Mouse (Mus musculus) B cell, adult 62 days (primary cell): ENCODE data around the gene Olfr126. TPM values are rescaled to one million over a fixed set of nuclear protein-coding genes. Genes with fewer than 3 reads are reported as not detected.

Experiments used
- total RNA-seq: library from RNA; stranded (reverse); gene quantifications from 4 replicates; pipeline ENCODE4 v1.2.4, GENCODE M21; 2023

Gene Olfr126
- total RNA-seq: not detected in 4 replicates

DNA sequence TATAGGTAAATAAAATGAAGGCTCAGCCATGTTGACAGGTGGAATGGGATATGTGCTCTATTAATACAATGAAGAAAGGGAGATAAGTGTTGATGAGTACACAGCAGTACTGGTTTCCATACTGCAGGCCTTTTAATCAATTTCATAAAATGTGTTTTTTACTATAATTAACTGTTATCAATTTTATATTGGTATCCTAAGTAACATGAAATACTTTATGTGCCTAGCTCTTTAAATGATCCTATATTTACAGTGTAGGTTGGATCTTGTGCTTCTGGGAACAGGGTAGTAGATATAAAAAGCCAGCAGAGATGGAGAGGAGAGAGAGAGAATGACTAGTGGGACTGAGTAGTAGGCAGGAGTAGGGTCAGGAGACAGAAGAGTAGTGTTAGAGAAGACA is at the start of gene Olfr126:
Olfr126 (plus strand) TSS at position 301 of the 400 bp plus-strand sequence.

GRCm38 (mm10) chr17:37799588-37799987 is 47.7 kb upstream of the Olfr126 start, which contains the start of gene Olfr124:
Gene Olfr124, plus strand, starts transcription at chr17:37799888.

DNA sequence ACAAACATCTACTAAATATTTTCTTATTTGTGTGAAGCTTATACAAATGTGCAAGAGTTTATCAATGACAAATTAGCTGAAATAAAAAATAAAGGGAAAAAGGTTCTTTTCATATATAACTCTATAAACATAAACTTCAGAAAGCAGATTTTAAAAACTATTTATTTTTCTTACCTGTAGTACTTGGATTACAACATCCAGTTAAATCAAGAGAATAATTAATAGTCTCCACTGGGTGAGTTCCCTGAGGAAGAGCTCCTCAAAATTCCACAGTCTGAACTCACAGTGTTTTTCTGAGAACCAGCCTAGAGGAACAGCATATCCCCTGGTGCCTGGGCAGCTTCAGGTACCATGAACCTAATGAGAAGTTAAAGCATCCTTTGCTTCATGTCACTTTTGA is 14.6 kb upstream of the Olfr126 start, which contains the start of gene Olfr125:
Olfr125 (plus strand) TSS at position 301 of the 400 bp plus-strand sequence.

GRCm38 (mm10) chr17:37900137-37900536 is 52.9 kb downstream of the Olfr126 start, which contains the start of gene Olfr127:
Gene Olfr127, plus strand, starts transcription at chr17:37900437.

Other genes with a start within 250 kb of the Olfr126 start
- gene Olfr115, start 220.4 kb upstream of the Olfr126 start, total RNA-seq: not detected in 4 replicates
- not detected in 4 replicates for gene Olfr116, start 220.3 kb upstream of the Olfr126 start, total RNA-seq
- not detected in 4 replicates for gene Olfr117, start 183.7 kb upstream of the Olfr126 start, total RNA-seq
- not detected in 4 replicates for gene Olfr118, start 180.5 kb upstream of the Olfr126 start, total RNA-seq
- gene Olfr119, start 150.9 kb upstream of the Olfr126 start, total RNA-seq: not detected in 4 replicates
- gene Olfr120, start 125.7 kb upstream of the Olfr126 start, total RNA-seq: not detected in 4 replicates
- not detected in 4 replicates for gene Olfr121, start 98.6 kb upstream of the Olfr126 start, total RNA-seq
- not detected in 4 replicates for gene Olfr122, start 78.9 kb upstream of the Olfr126 start, total RNA-seq
- gene Olfr123, start 54.0 kb upstream of the Olfr126 start, total RNA-seq: not detected in 4 replicates
- not detected in 4 replicates for gene Olfr124, start 47.6 kb upstream of the Olfr126 start, total RNA-seq
- not detected in 4 replicates for gene Olfr125, start 14.5 kb upstream of the Olfr126 start, total RNA-seq
- not detected in 4 replicates for gene Olfr127, start 53.0 kb downstream of the Olfr126 start, total RNA-seq
- not detected in 4 replicates for gene Olfr128, start 73.1 kb downstream of the Olfr126 start, total RNA-seq
- not detected in 4 replicates for gene Olfr761, start 105.6 kb downstream of the Olfr126 start, total RNA-seq
- gene Olfr129, start 212.6 kb downstream of the Olfr126 start, total RNA-seq: not detected in 4 replicates
- gene Olfr130, start 216.4 kb downstream of the Olfr126 start, total RNA-seq: not detected in 4 replicates
- not detected in 4 replicates for gene Olfr131, start 241.2 kb downstream of the Olfr126 start, total RNA-seq